Mouse (Mus musculus) right cerebral cortex, postnatal 10 days (tissue): ENCODE data around the gene Cd101.

ENCODE experiments used
- DNase-seq, 2 experiments: peaks; one replicate each; pipeline ENCODE4 v3.0.0; 2021; ENCODE audit warnings: low spot score in 2 of 2

Cd101 gene

GRCm38 (mm10) chr3:101029339-101029738 is at the start of gene Cd101:
Gene Cd101, minus strand, starts transcription at chr3:101029556.
- no peak for DNase-seq

- DNase-seq, result peak in 1 of 2 experiments; percentile 59
Observed at GRCm38 (mm10) chr3:101078344-101078743, 49.0 kb upstream of the Cd101 start.

- no peak for DNase-seq
Observed at GRCm38 (mm10) chr3:101077710-101078100, 48.3 kb upstream of the Cd101 start.

GRCm38 (mm10) chr3:101076966-101077709 is 47.8 kb upstream of the Cd101 start:
- no peak for DNase-seq

- no peak for DNase-seq
Observed at GRCm38 (mm10) chr3:101075866-101076265, 46.5 kb upstream of the Cd101 start.

GRCm38 (mm10) chr3:101073384-101073783 is 44.0 kb upstream of the Cd101 start:
- DNase-seq, result no peak

GRCm38 (mm10) chr3:101072506-101073215 is 43.3 kb upstream of the Cd101 start:
- no peak for DNase-seq

GRCm38 (mm10) chr3:101071576-101071975 is 42.2 kb upstream of the Cd101 start:
- no peak for DNase-seq

- DNase-seq, result no peak
Observed at GRCm38 (mm10) chr3:101070796-101071235, 41.5 kb upstream of the Cd101 start.

- DNase-seq, result no peak
Observed at GRCm38 (mm10) chr3:101070230-101070795, 41.0 kb upstream of the Cd101 start.

- no peak for DNase-seq
Observed at GRCm38 (mm10) chr3:101068701-101069100, 39.3 kb upstream of the Cd101 start.

GRCm38 (mm10) chr3:101066175-101066574 is 36.8 kb upstream of the Cd101 start:
- no peak for DNase-seq

- peak in 1 of 2 experiments; percentile 54 for DNase-seq
Observed at GRCm38 (mm10) chr3:101061865-101062585, 32.7 kb upstream of the Cd101 start.

GRCm38 (mm10) chr3:101059214-101059613 is 29.9 kb upstream of the Cd101 start:
- DNase-seq, result no peak

- DNase-seq, result no peak
Observed at GRCm38 (mm10) chr3:101058203-101058602, 28.8 kb upstream of the Cd101 start.

- DNase-seq, result no peak
Observed at GRCm38 (mm10) chr3:101055216-101055615, 25.9 kb upstream of the Cd101 start.

GRCm38 (mm10) chr3:101051601-101052000 is 22.2 kb upstream of the Cd101 start:
- DNase-seq, result no peak

GRCm38 (mm10) chr3:101049997-101050396 is 20.6 kb upstream of the Cd101 start:
- no peak for DNase-seq

- no peak for DNase-seq
Observed at GRCm38 (mm10) chr3:101048781-101049180, 19.4 kb upstream of the Cd101 start.

GRCm38 (mm10) chr3:101047586-101048275 is 18.4 kb upstream of the Cd101 start:
- peak; percentile 76 to 78 for DNase-seq

- no peak for DNase-seq
Observed at GRCm38 (mm10) chr3:101045431-101045830, 16.1 kb upstream of the Cd101 start.
